Mouse (Mus musculus): ENCODE measurements around the gene Gm28230. TPM values are rescaled to one million over a fixed set of nuclear protein-coding genes. Genes with fewer than 3 reads are reported as not detected.

Gm28230 gene
- polyA plus RNA-seq, 1 experiment: not detected

GRCm38 (mm10) chr2:74746298-74746921, 19.9 kb downstream of the Gm28230 start:
- no peaks in the 10 kb centered on the region for H3K36me3 ChIP-seq (replicated peaks; ENCODE audit: low read length)
- H3K27me3 ChIP-seq (replicated peaks): peaks cover 96% of the 10 kb centered on the region
- peaks cover 16% of the 10 kb centered on the region for H3K9me3 ChIP-seq
- H3K4me1 ChIP-seq: peaks cover 19% of the 10 kb centered on the region
- no peak overlapping the region for H3K4me3 ChIP-seq (replicated peaks)
- TF ChIP-seq GATA1 (IDR thresholded peaks at IDR 0.05; ENCODE audit: borderline replicate concordance, low read length): no peak
- no peak for TF ChIP-seq FLI1 (IDR thresholded peaks at IDR 0.05; ENCODE audit: low read length)

- Histone ChIP-seq H3K4me3 (replicated peaks) (no peak overlapping the region), H3K9me3 (peaks cover 22% of the 10 kb centered on the region), H3K36me3 (replicated peaks; ENCODE audit: low read length) (no peaks in the 10 kb centered on the region), H3K27me3 (replicated peaks) (peaks cover 96% of the 10 kb centered on the region), H3K4me1 (peaks cover 19% of the 10 kb centered on the region)
- no peak for TF ChIP-seq GATA1 (IDR thresholded peaks at IDR 0.05; ENCODE audit: borderline replicate concordance, low read length)
- no peak for TF ChIP-seq FLI1 (IDR thresholded peaks at IDR 0.05; ENCODE audit: low read length)
Measured at GRCm38 (mm10) chr2:74747006-74747405, 20.5 kb downstream of the Gm28230 start.

- H3K9me3 ChIP-seq: peaks cover 23% of the 10 kb centered on the region
- no peak overlapping the region for H3K4me3 ChIP-seq (replicated peaks)
- H3K27me3 ChIP-seq (replicated peaks): peaks cover 97% of the 10 kb centered on the region
- TF ChIP-seq FLI1 (IDR thresholded peaks at IDR 0.05; ENCODE audit: low read length): no peak
- TF ChIP-seq GATA1 (IDR thresholded peaks at IDR 0.05; ENCODE audit: borderline replicate concordance, low read length): no peak
- H3K4me1 ChIP-seq: peaks cover 22% of the 10 kb centered on the region
- no peaks in the 10 kb centered on the region for H3K36me3 ChIP-seq (replicated peaks; ENCODE audit: low read length)
Measured at GRCm38 (mm10) chr2:74747661-74748141, 21.2 kb downstream of the Gm28230 start.

- Histone ChIP-seq H3K36me3 (replicated peaks; ENCODE audit: low read length) (no peaks in the 10 kb centered on the region), H3K4me1 (peaks cover 29% of the 10 kb centered on the region), H3K27me3 (replicated peaks) (peaks cover 99% of the 10 kb centered on the region), H3K9me3 (peaks cover 23% of the 10 kb centered on the region), H3K4me3 (replicated peaks) (no peak overlapping the region)
- no peak for TF ChIP-seq FLI1 (IDR thresholded peaks at IDR 0.05; ENCODE audit: low read length)
- no peak for TF ChIP-seq GATA1 (IDR thresholded peaks at IDR 0.05; ENCODE audit: borderline replicate concordance, low read length)
Measured at GRCm38 (mm10) chr2:74748436-74748995, 22.0 kb downstream of the Gm28230 start.

- TF ChIP-seq GATA1 (IDR thresholded peaks at IDR 0.05; ENCODE audit: borderline replicate concordance, low read length) (no peak), FLI1 (IDR thresholded peaks at IDR 0.05; ENCODE audit: low read length) (no peak)
- H3K4me1 ChIP-seq: peaks cover 29% of the 10 kb centered on the region
- peaks cover 19% of the 10 kb centered on the region for H3K9me3 ChIP-seq
- H3K36me3 ChIP-seq (replicated peaks; ENCODE audit: low read length): no peaks in the 10 kb centered on the region
- H3K4me3 ChIP-seq (replicated peaks): peak overlapping the region; percentile 79
- peaks cover 99% of the 10 kb centered on the region for H3K27me3 ChIP-seq (replicated peaks)
Measured at GRCm38 (mm10) chr2:74749337-74750121, 23.0 kb downstream of the Gm28230 start.

- peaks cover 19% of the 10 kb centered on the region for H3K9me3 ChIP-seq
- TF ChIP-seq FLI1 (IDR thresholded peaks at IDR 0.05; ENCODE audit: low read length) (no peak), GATA1 (IDR thresholded peaks at IDR 0.05; ENCODE audit: borderline replicate concordance, low read length) (no peak)
- no peaks in the 10 kb centered on the region for H3K36me3 ChIP-seq (replicated peaks; ENCODE audit: low read length)
- peaks cover 95% of the 10 kb centered on the region for H3K27me3 ChIP-seq (replicated peaks)
- no peak overlapping the region for H3K4me3 ChIP-seq (replicated peaks)
- H3K4me1 ChIP-seq: peaks cover 29% of the 10 kb centered on the region
Measured at GRCm38 (mm10) chr2:74750731-74751250, 24.3 kb downstream of the Gm28230 start.

GRCm38 (mm10) chr2:74751861-74752260, 25.3 kb downstream of the Gm28230 start:
- TF ChIP-seq FLI1 (IDR thresholded peaks at IDR 0.05; ENCODE audit: low read length) (no peak), GATA1 (IDR thresholded peaks at IDR 0.05; ENCODE audit: borderline replicate concordance, low read length) (no peak)
- Histone ChIP-seq H3K4me1 (peaks cover 22% of the 10 kb centered on the region), H3K27me3 (replicated peaks) (peaks cover 89% of the 10 kb centered on the region), H3K9me3 (peaks cover 19% of the 10 kb centered on the region), H3K4me3 (replicated peaks) (no peak overlapping the region), H3K36me3 (replicated peaks; ENCODE audit: low read length) (no peaks in the 10 kb centered on the region)

- H3K4me1 ChIP-seq: peaks cover 21% of the 10 kb centered on the region
- H3K4me3 ChIP-seq (replicated peaks): no peak overlapping the region
- peaks cover 86% of the 10 kb centered on the region for H3K27me3 ChIP-seq (replicated peaks)
- H3K9me3 ChIP-seq: peaks cover 19% of the 10 kb centered on the region
- TF ChIP-seq FLI1 (IDR thresholded peaks at IDR 0.05; ENCODE audit: low read length) (no peak), GATA1 (IDR thresholded peaks at IDR 0.05; ENCODE audit: borderline replicate concordance, low read length) (no peak)
- no peaks in the 10 kb centered on the region for H3K36me3 ChIP-seq (replicated peaks; ENCODE audit: low read length)
Measured at GRCm38 (mm10) chr2:74752431-74753174, 26.1 kb downstream of the Gm28230 start.

- peaks cover 86% of the 10 kb centered on the region for H3K27me3 ChIP-seq (replicated peaks)
- no peaks in the 10 kb centered on the region for H3K36me3 ChIP-seq (replicated peaks; ENCODE audit: low read length)
- TF ChIP-seq FLI1 (IDR thresholded peaks at IDR 0.05; ENCODE audit: low read length) (no peak), GATA1 (IDR thresholded peaks at IDR 0.05; ENCODE audit: borderline replicate concordance, low read length) (no peak)
- H3K4me1 ChIP-seq: peaks cover 21% of the 10 kb centered on the region
- peaks cover 19% of the 10 kb centered on the region for H3K9me3 ChIP-seq
- H3K4me3 ChIP-seq (replicated peaks): peak overlapping the region; percentile 71
Measured at GRCm38 (mm10) chr2:74753175-74753523, 26.6 kb downstream of the Gm28230 start.
